Mouse (Mus musculus) gastrocnemius, postnatal 4 days (tissue): Measurements from ENCODE around the gene Pawr. TPM values are rescaled to one million over a fixed set of nuclear protein-coding genes. Genes with fewer than 3 reads are reported as not detected.

Experiments
- DNase-seq, 2 experiments: peaks; one replicate each; pipeline ENCODE4 v3.0.0; 2021 to 2022; ENCODE audit warnings: low spot score in 2 of 2, mixed read lengths in 2 of 2
- long read RNA-seq, 2 experiments: library from polyadenylated mRNA; stranded (forward); transcript quantifications; one replicate each; pipeline ENCODE4 v2.0.0; 2021
- total RNA-seq, 2 experiments: library from RNA; stranded (reverse); gene quantifications; 2 replicates each; pipeline ENCODE4 v1.2.3; 2021

The Pawr gene
- 1 to 10 TPM; 2.0 TPM for total RNA-seq
- long read RNA-seq, experiment 1, transcript Pawr-201 (7 exons, 1,745 nt): major isoform, 7 of 9 reads
- long read RNA-seq, experiment 1, partial matches to known transcripts: 2 of 9 reads
- long read RNA-seq, experiment 1, other reads (novel, unspliced or antisense): 0 of 9 reads
- long read RNA-seq, experiment 2, partial matches to known transcripts: 2 of 6 reads
- long read RNA-seq, experiment 2, other reads (novel, unspliced or antisense): 0 of 6 reads

- peak; percentile 33 to 40 for DNase-seq
These were observed at the start of gene Pawr for GRCm38 (mm10) chr10:108331784-108332561. Pawr (plus strand) TSS chr10:108332121.

- no peak for DNase-seq
These were observed 49.6 kb upstream of the Pawr start for GRCm38 (mm10) chr10:108282351-108282750.

- no peak for DNase-seq
These were observed 48.5 kb upstream of the Pawr start for GRCm38 (mm10) chr10:108283418-108283817.

- DNase-seq: no peak
These were observed 48.1 kb upstream of the Pawr start for GRCm38 (mm10) chr10:108283837-108284236.

GRCm38 (mm10) chr10:108284445-108284844 is 47.5 kb upstream of the Pawr start:
- DNase-seq: no peak

GRCm38 (mm10) chr10:108284977-108285376 is 46.9 kb upstream of the Pawr start:
- DNase-seq: no peak

- DNase-seq: no peak
These were observed 45.1 kb upstream of the Pawr start for GRCm38 (mm10) chr10:108286658-108287437.

GRCm38 (mm10) chr10:108287438-108287801 is 44.5 kb upstream of the Pawr start:
- DNase-seq: no peak

GRCm38 (mm10) chr10:108290046-108290445 is 41.9 kb upstream of the Pawr start:
- no peak for DNase-seq

GRCm38 (mm10) chr10:108291688-108292471 is 40.0 kb upstream of the Pawr start:
- DNase-seq: no peak

GRCm38 (mm10) chr10:108292651-108293050 is 39.3 kb upstream of the Pawr start:
- no peak for DNase-seq

- no peak for DNase-seq
These were observed 38.2 kb upstream of the Pawr start for GRCm38 (mm10) chr10:108293620-108294195.

- DNase-seq: no peak
These were observed 37.2 kb upstream of the Pawr start for GRCm38 (mm10) chr10:108294766-108295165.

GRCm38 (mm10) chr10:108296446-108296845 is 35.5 kb upstream of the Pawr start:
- DNase-seq: no peak

GRCm38 (mm10) chr10:108298261-108298660 is 33.7 kb upstream of the Pawr start:
- DNase-seq: no peak

- DNase-seq: no peak
These were observed 32.9 kb upstream of the Pawr start for GRCm38 (mm10) chr10:108298841-108299545.

- DNase-seq: no peak
These were observed 32.1 kb upstream of the Pawr start for GRCm38 (mm10) chr10:108299828-108300227.

- peak; percentile 54 to 73 for DNase-seq
These were observed 31.1 kb upstream of the Pawr start for GRCm38 (mm10) chr10:108300843-108301242.

GRCm38 (mm10) chr10:108307772-108308171 is 24.1 kb upstream of the Pawr start:
- DNase-seq: no peak

GRCm38 (mm10) chr10:108310195-108310594 is 21.7 kb upstream of the Pawr start:
- DNase-seq: no peak
